Mouse (Mus musculus) kidney, embryonic 14.5 days (tissue): ENCODE data around the gene Pik3r1. TPM values are rescaled to one million over a fixed set of nuclear protein-coding genes. Genes with fewer than 3 reads are reported as not detected.
A peak's percentile ranks its signal among the peaks of the same experiment; 100 is the strongest.

Source experiments
- ATAC-seq: fragments of 200-750 bp; cut with Nextera tagmentation; 2 replicates; pipeline ENCODE4 v1.8.0; 2017; ENCODE audit warnings: moderate number of reproducible peaks, mild to moderate bottlenecking, moderate TSS enrichment, moderate library complexity; ENCODE audit not compliant: low FRiP score, low TSS enrichment
- H3K27ac ChIP-seq: fragments of 300-500 bp; sonication (generic); 2 replicates; pipeline ENCODE4 v1.5.1; 2014; ENCODE audit warnings: low read depth, mild to moderate bottlenecking, low read length, moderate library complexity, mixed read lengths
- H3K27me3 ChIP-seq: fragments of 300-500 bp; sonication (generic); 2 replicates; pipeline ENCODE4 v1.6.1; 2014; ENCODE audit warnings: mild to moderate bottlenecking, low read length; ENCODE audit not compliant: control insufficient read depth, insufficient read depth
- H3K36me3 ChIP-seq: fragments of 300-500 bp; sonication (generic); 2 replicates; pipeline ENCODE4 v1.6.1; 2014; ENCODE audit warnings: low read length, mixed read lengths; ENCODE audit not compliant: control insufficient read depth, insufficient read depth
- H3K4me1 ChIP-seq: fragments of 300-500 bp; sonication (generic); 2 replicates; pipeline ENCODE4 v1.6.1; 2014; ENCODE audit warnings: low read length, mixed read lengths; ENCODE audit not compliant: control insufficient read depth, insufficient read depth
- H3K4me2 ChIP-seq: fragments of 300-500 bp; sonication (generic); replicated peaks from 2 replicates; pipeline ENCODE4 v1.6.1; 2014; ENCODE audit warnings: low read depth, mild to moderate bottlenecking, low read length
- H3K4me3 ChIP-seq: fragments of 300-500 bp; sonication (generic); 2 replicates; pipeline ENCODE4 v1.5.1; 2014; ENCODE audit warnings: mild to moderate bottlenecking, low read length
- H3K9ac ChIP-seq: fragments of 300-500 bp; sonication (generic); 2 replicates; pipeline ENCODE4 v1.6.1; 2014; ENCODE audit warnings: low read depth, mild to moderate bottlenecking, low read length, moderate library complexity
- H3K9me3 ChIP-seq: fragments of 300-500 bp; sonication (generic); 2 replicates; pipeline ENCODE4 v1.6.1; 2016; ENCODE audit warnings: low read length; ENCODE audit not compliant: control insufficient read depth
- WGBS: fragments of 180-500 bp; shearing (Covaris S2); extraction: QIAGEN DNeasy Blood & Tissue Kit; methylation state at CpG from one replicate; pipeline ENCODE4 v1.1.7; 2014; 5-methylcytosine and 5-hydroxymethylcytosine counted together
- polyA plus RNA-seq: library from polyadenylated mRNA; unstranded; fragments of >200 nt; fragmentation: Nextera tagmentation; extraction: Ambion mirVana; gene quantifications from 2 replicates; pipeline ENCODE4 v1.2.1, GENCODE M21; 2014

Gene Pik3r1
- polyA plus RNA-seq, 1 experiment from 2014 or later = 63.2 TPM

- Histone ChIP-seq H3K4me1 (peaks cover 21% of the 10 kb centered on the region; the same call in 1 of the 2 replicates), H3K9me3 (no peaks in the 10 kb centered on the region), H3K4me2 (no peak overlapping the region), H3K27ac (no peak overlapping the region; the same call in 1 of the 2 replicates), H3K4me3 (no peak overlapping the region), H3K9ac (no peak overlapping the region), H3K36me3 (no peaks in the 10 kb centered on the region), H3K27me3 (no peaks in the 10 kb centered on the region)
- ATAC-seq = no peak
- 80% methylated on average over 3 of the region's 3 CpGs for WGBS
These were observed 39.7 kb downstream of the Pik3r1 start for GRCm38 (mm10) chr13:101728300-101728699.

GRCm38 (mm10) chr13:101727837-101728236 is 40.2 kb downstream of the Pik3r1 start:
- no peak for ATAC-seq

GRCm38 (mm10) chr13:101726922-101727321 is 41.1 kb downstream of the Pik3r1 start:
- H3K27me3 ChIP-seq = no peaks in the 10 kb centered on the region
- WGBS = 93% methylated on average over 3 of the region's 3 CpGs
- no peak for ATAC-seq
- no peaks in the 10 kb centered on the region for H3K36me3 ChIP-seq
- peaks cover 13% of the 10 kb centered on the region; the same call in 1 of the 2 replicates for H3K4me1 ChIP-seq
- H3K4me3 ChIP-seq = no peak overlapping the region
- no peak overlapping the region for H3K27ac ChIP-seq
- no peak overlapping the region for H3K9ac ChIP-seq
- H3K9me3 ChIP-seq = no peaks in the 10 kb centered on the region
- H3K4me2 ChIP-seq = no peak overlapping the region

More at GRCm38 (mm10) chr13:101727837-101728236, 40.2 kb downstream of the Pik3r1 start:
- Histone ChIP-seq H3K27ac (no peak overlapping the region), H3K4me3 (no peak overlapping the region), H3K4me1 (peaks cover 16% of the 10 kb centered on the region; the same call in 1 of the 2 replicates), H3K27me3 (no peaks in the 10 kb centered on the region), H3K4me2 (no peak overlapping the region), H3K9ac (no peak overlapping the region), H3K36me3 (no peaks in the 10 kb centered on the region), H3K9me3 (no peaks in the 10 kb centered on the region)
- WGBS = 66% methylated on average over 5 of the region's 5 CpGs

- ATAC-seq = no peak
- H3K4me3 ChIP-seq = no peak overlapping the region
- WGBS = 92% methylated on average over 9 of the region's 9 CpGs
These were observed 46.0 kb downstream of the Pik3r1 start for GRCm38 (mm10) chr13:101721901-101722595.

GRCm38 (mm10) chr13:101721154-101721553 is 46.9 kb downstream of the Pik3r1 start:
- ATAC-seq = no peak
- H3K9me3 ChIP-seq = no peaks in the 10 kb centered on the region
- no peak overlapping the region for H3K9ac ChIP-seq
- H3K27ac ChIP-seq = no peak overlapping the region
- no peak overlapping the region for H3K4me3 ChIP-seq
- H3K36me3 ChIP-seq = no peaks in the 10 kb centered on the region
- H3K4me2 ChIP-seq = no peak overlapping the region
- peaks cover 19% of the 10 kb centered on the region for H3K4me1 ChIP-seq
- 91% methylated on average over 1 of the region's 2 CpGs for WGBS
- H3K27me3 ChIP-seq = no peaks in the 10 kb centered on the region

More at GRCm38 (mm10) chr13:101721901-101722595, 46.0 kb downstream of the Pik3r1 start:
- Histone ChIP-seq H3K4me1 (peaks cover 19% of the 10 kb centered on the region), H3K9me3 (no peaks in the 10 kb centered on the region), H3K36me3 (no peaks in the 10 kb centered on the region), H3K9ac (no peak overlapping the region), H3K27me3 (no peaks in the 10 kb centered on the region), H3K27ac (no peak overlapping the region), H3K4me2 (no peak overlapping the region)

GRCm38 (mm10) chr13:101719312-101719870 is 48.6 kb downstream of the Pik3r1 start:
- Histone ChIP-seq H3K27ac (no peak overlapping the region), H3K4me3 (no peak overlapping the region), H3K27me3 (no peaks in the 10 kb centered on the region), H3K36me3 (no peaks in the 10 kb centered on the region), H3K9ac (no peak overlapping the region), H3K4me1 (peaks cover 19% of the 10 kb centered on the region), H3K4me2 (peak overlapping the region; percentile 26; the same call in 1 of the 2 replicates), H3K9me3 (no peaks in the 10 kb centered on the region)
- ATAC-seq = peak; percentile 44; the same call in 1 of the 2 replicates
- 9% methylated on average over 11 of the region's 11 CpGs for WGBS

GRCm38 (mm10) chr13:101718744-101719143 is 49.3 kb downstream of the Pik3r1 start:
- no peak for ATAC-seq
- WGBS = 46% methylated on average over 7 of the region's 7 CpGs
- Histone ChIP-seq H3K4me2 (no peak overlapping the region), H3K9me3 (no peaks in the 10 kb centered on the region), H3K36me3 (no peaks in the 10 kb centered on the region), H3K4me1 (peaks cover 19% of the 10 kb centered on the region), H3K4me3 (no peak overlapping the region), H3K27me3 (no peaks in the 10 kb centered on the region), H3K9ac (no peak overlapping the region), H3K27ac (no peak overlapping the region)

GRCm38 (mm10) chr13:101717836-101718235 is 50.2 kb downstream of the Pik3r1 start:
- Histone ChIP-seq H3K9ac (no peak overlapping the region), H3K4me3 (no peak overlapping the region), H3K27ac (no peak overlapping the region), H3K36me3 (no peaks in the 10 kb centered on the region), H3K4me1 (peaks cover 19% of the 10 kb centered on the region), H3K27me3 (no peaks in the 10 kb centered on the region), H3K4me2 (no peak overlapping the region), H3K9me3 (no peaks in the 10 kb centered on the region)
- ATAC-seq = no peak
- 75% methylated on average over 6 of the region's 6 CpGs for WGBS

GRCm38 (mm10) chr13:101713429-101714088 is 54.5 kb downstream of the Pik3r1 start:
- no peak overlapping the region for H3K4me3 ChIP-seq
- H3K4me1 ChIP-seq = peaks cover 8% of the 10 kb centered on the region; the same call in 1 of the 2 replicates
- no peaks in the 10 kb centered on the region for H3K9me3 ChIP-seq
- ATAC-seq = no peak
- H3K27ac ChIP-seq = no peak overlapping the region
- no peak overlapping the region for H3K4me2 ChIP-seq
- H3K27me3 ChIP-seq = no peaks in the 10 kb centered on the region
- no peak overlapping the region for H3K9ac ChIP-seq
- 85% methylated on average over 12 of the region's 12 CpGs for WGBS
- peaks cover 1% of the 10 kb centered on the region; the same call in 1 of the 2 replicates for H3K36me3 ChIP-seq
